Mouse (Mus musculus) lung, adult 2 months (tissue): ENCODE data around the gene Neil3. TPM values are rescaled to one million over a fixed set of nuclear protein-coding genes. Genes with fewer than 3 reads are reported as not detected.

ENCODE experiments used
- DNase-seq: peaks from one replicate; pipeline ENCODE4 v3.0.0; 2022
- H3K4me1 ChIP-seq: fragments of 200-500 bp; 2 replicates; pipeline ENCODE4 v1.6.1; 2011; ENCODE audit warnings: low read length; ENCODE audit not compliant: control insufficient read depth, insufficient read depth
- H3K4me3 ChIP-seq: fragments of 200-500 bp; replicated peaks from 2 replicates; pipeline ENCODE3; 2011; ENCODE audit warnings: low read depth, mild to moderate bottlenecking, control low read depth, low read length; ENCODE audit errors: extremely low read depth
- CTCF ChIP-seq: fragments of 200-500 bp; IDR thresholded peaks from 2 replicates; pipeline ENCODE4 v1.5.1; 2011; ENCODE audit warnings: mild to moderate bottlenecking, low read length, control low read depth; ENCODE audit not compliant: insufficient read depth
- POLR2A ChIP-seq: fragments of 200-500 bp; IDR thresholded peaks from 2 replicates; pipeline ENCODE4 v1.6.1; 2011; ENCODE audit warnings: low read depth, mild to moderate bottlenecking, control low read depth, low read length, borderline replicate concordance; ENCODE audit errors: extremely low read depth
- WGBS: fragments of 180-500 bp; shearing (Covaris S2); methylation state at CpG from one replicate; pipeline ENCODE4 v1.1.7; 2018; 5-methylcytosine and 5-hydroxymethylcytosine counted together
- polyA plus RNA-seq: library from polyadenylated mRNA; depleted of rRNA; stranded (reverse); fragments of >200 nt; gene quantifications from 2 replicates; pipeline ENCODE4 v1.2.3, GENCODE M21; 2012; rRNA removed

Gene Neil3
- 0.20 and 0.41 TPM in 2 replicates for polyA plus RNA-seq

- Histone ChIP-seq H3K4me1 (peaks cover 2% of the 10 kb centered on the region; the same call in 1 of the 2 replicates), H3K4me3 (peak within 1 kb of the TSS; percentile 55)
- TF ChIP-seq POLR2A, result no peak
- TF ChIP-seq CTCF, result no peak
- peak; percentile 71 for DNase-seq
- WGBS, result under 1% methylated on average over 26 of the region's 26 CpGs
These were observed at the start of gene Neil3 for GRCm38 (mm10) chr8:53638495-53639171. Neil3 (minus strand) TSS chr8:53639065.

- TF ChIP-seq POLR2A (no peak), CTCF (peak; percentile 43; the same call in 1 of the 2 replicates)
- no peak for DNase-seq
- H3K4me3 ChIP-seq, result no peak overlapping the region
- 19% methylated on average over 12 of the region's 12 CpGs for WGBS
- H3K4me1 ChIP-seq, result no peaks in the 10 kb centered on the region; the same call in 1 of the 2 replicates
These were observed 42.0 kb upstream of the Neil3 start for GRCm38 (mm10) chr8:53680846-53681245.

GRCm38 (mm10) chr8:53663946-53664345 lies 25.1 kb upstream of the Neil3 start:
- Histone ChIP-seq H3K4me1 (no peaks in the 10 kb centered on the region), H3K4me3 (no peak overlapping the region)
- DNase-seq, result peak; percentile 44
- 22% methylated on average over 4 of the region's 4 CpGs for WGBS
- no peak for TF ChIP-seq POLR2A
- TF ChIP-seq CTCF, result peak; percentile 54

GRCm38 (mm10) chr8:53661436-53661835 lies 22.6 kb upstream of the Neil3 start:
- TF ChIP-seq POLR2A (no peak), CTCF (no peak)
- Histone ChIP-seq H3K4me3 (no peak overlapping the region), H3K4me1 (no peaks in the 10 kb centered on the region)
- WGBS, result 66% methylated on average over 3 of the region's 3 CpGs
- DNase-seq, result no peak

- H3K4me1 ChIP-seq, result no peaks in the 10 kb centered on the region
- 81% methylated on average over 4 of the region's 4 CpGs for WGBS
- H3K4me3 ChIP-seq, result no peak overlapping the region
- TF ChIP-seq CTCF (no peak), POLR2A (no peak)
- DNase-seq, result no peak
These were observed 8.2 kb downstream of the Neil3 start for GRCm38 (mm10) chr8:53630618-53631017.

- WGBS, result 90% methylated on average over 4 of the region's 4 CpGs
These were observed 9.9 kb downstream of the Neil3 start for GRCm38 (mm10) chr8:53628864-53629415.

GRCm38 (mm10) chr8:53623425-53623824 lies 15.4 kb downstream of the Neil3 start:
- TF ChIP-seq POLR2A, result no peak
- no peak for DNase-seq
- Histone ChIP-seq H3K4me3 (no peak overlapping the region), H3K4me1 (no peaks in the 10 kb centered on the region)
- 75% methylated on average over 3 of the region's 3 CpGs for WGBS

More at GRCm38 (mm10) chr8:53628864-53629415, 9.9 kb downstream of the Neil3 start:
- Histone ChIP-seq H3K4me3 (no peak overlapping the region), H3K4me1 (no peaks in the 10 kb centered on the region)
- no peak for DNase-seq
- TF ChIP-seq CTCF, result no peak
- no peak for TF ChIP-seq POLR2A

- 99% methylated on average over 3 of the region's 3 CpGs for WGBS
- Histone ChIP-seq H3K4me1 (no peaks in the 10 kb centered on the region), H3K4me3 (no peak overlapping the region)
- no peak for DNase-seq
- no peak for TF ChIP-seq CTCF
- TF ChIP-seq POLR2A, result no peak
These were observed 19.7 kb downstream of the Neil3 start for GRCm38 (mm10) chr8:53619196-53619595.

GRCm38 (mm10) chr8:53614288-53614646 lies 24.6 kb downstream of the Neil3 start:
- Histone ChIP-seq H3K4me1 (no peaks in the 10 kb centered on the region), H3K4me3 (no peak overlapping the region)
- no peak for TF ChIP-seq POLR2A
- no peak for TF ChIP-seq CTCF
- no peak for DNase-seq
- 82% methylated on average over 8 of the region's 8 CpGs for WGBS

- H3K4me1 ChIP-seq, result no peaks in the 10 kb centered on the region
- DNase-seq, result no peak
- no peak for TF ChIP-seq POLR2A
- TF ChIP-seq CTCF, result no peak
- no peak overlapping the region for H3K4me3 ChIP-seq
- 91% methylated on average over 7 of the region's 7 CpGs for WGBS
These were observed 25.1 kb downstream of the Neil3 start for GRCm38 (mm10) chr8:53613577-53614287.
